Mouse (Mus musculus) MEL (cell line): Measurements from ENCODE around the gene Sun2. TPM values are rescaled to one million over a fixed set of nuclear protein-coding genes. Genes with fewer than 3 reads are reported as not detected.

Experiments
- DNase-seq: peaks from one replicate; pipeline ENCODE4 v3.0.0; 2011; ENCODE audit warnings: low read depth, low spot score
- H3K27ac ChIP-seq: 2 replicates; pipeline ENCODE4 v1.5.1; 2012; ENCODE audit warnings: low read depth, mild to moderate bottlenecking, control low read depth, low read length, moderate library complexity; ENCODE audit not compliant: control insufficient read depth
- H3K27me3 ChIP-seq, 2 experiments: fragments of 150-350 bp in 1 of 2; sonication (generic) in 1 of 2; 2 replicates each; pipeline ENCODE4 v1.6.1; 2012; ENCODE audit warnings: low read length in 2 of 2, mild to moderate bottlenecking in 2 of 2, improper control_type of control experiment in 1 of 2, moderate library complexity in 1 of 2; ENCODE audit not compliant: insufficient read depth in 2 of 2, control insufficient read depth in 1 of 2
- H3K36me3 ChIP-seq, 2 experiments: 2 replicates each; pipeline ENCODE4 v1.6.1; 2012 to 2014; ENCODE audit warnings: low read length in 2 of 2, improper control_type of control experiment in 1 of 2, inconsistent platforms in 1 of 2, mild to moderate bottlenecking in 1 of 2; ENCODE audit not compliant: insufficient read depth in 2 of 2, control insufficient read depth in 1 of 2
- H3K4me1 ChIP-seq, 2 experiments: fragments of 150-350 bp in 1 of 2; sonication (generic) in 1 of 2; 2 replicates each; pipeline ENCODE4 v1.6.1; 2012; ENCODE audit warnings: low read length in 2 of 2, improper control_type of control experiment in 1 of 2, mild to moderate bottlenecking in 1 of 2; ENCODE audit not compliant: insufficient read depth in 2 of 2, control insufficient read depth in 1 of 2
- H3K4me3 ChIP-seq, 2 experiments: fragments of 150-350 bp in 1 of 2; sonication (generic) in 1 of 2; 2 replicates each; pipeline ENCODE4 v1.5.1; 2012; ENCODE audit warnings: low read depth in 2 of 2, low read length in 2 of 2, mild to moderate bottlenecking in 2 of 2, moderate library complexity in 2 of 2, control low read depth in 1 of 2, improper control_type of control experiment in 1 of 2; ENCODE audit not compliant: control insufficient read depth in 1 of 2, insufficient read depth in 1 of 2
- H3K79me2 ChIP-seq: 2 replicates; pipeline ENCODE4 v1.6.1; 2012; ENCODE audit warnings: mild to moderate bottlenecking, low read length, moderate library complexity; ENCODE audit not compliant: control insufficient read depth, poor library complexity, insufficient read depth
- H3K9ac ChIP-seq: 2 replicates; pipeline ENCODE4 v1.6.1; 2012; ENCODE audit warnings: low read depth, mild to moderate bottlenecking, control low read depth, low read length, moderate library complexity; ENCODE audit not compliant: control insufficient read depth, poor library complexity, severe bottlenecking
- H3K9me3 ChIP-seq: fragments of 150-350 bp; sonication (generic); replicated peaks from 2 replicates; pipeline ENCODE4 v1.6.1; 2012; ENCODE audit warnings: mild to moderate bottlenecking, low read length, improper control_type of control experiment, moderate library complexity; ENCODE audit not compliant: insufficient read depth
- CHD2 ChIP-seq: IDR thresholded peaks from 2 replicates; pipeline ENCODE4 v1.6.1; 2011; ENCODE audit warnings: low read length, improper control_type of control experiment
- CTCF ChIP-seq, 3 experiments: IDR thresholded peaks in 2 of 3; conservative IDR thresholded peaks in 1 of 3; 2 replicates each; pipeline ENCODE4 v1.5.1; 2011 to 2012; ENCODE audit warnings: low read length in 3 of 3, low read depth in 2 of 3, mild to moderate bottlenecking in 2 of 3, improper control_type of control experiment in 1 of 3, inconsistent platforms in 1 of 3, mixed read lengths in 1 of 3, moderate library complexity in 1 of 3; ENCODE audit not compliant: control insufficient read depth in 1 of 3, insufficient read depth in 1 of 3, poor library complexity in 1 of 3, severe bottlenecking in 1 of 3
- ELF1 ChIP-seq: IDR thresholded peaks from 2 replicates; pipeline ENCODE4 v1.6.1; 2014; ENCODE audit warnings: low read depth, mild to moderate bottlenecking, inconsistent platforms, low read length, improper control_type of control experiment, moderate library complexity
- GATA1 ChIP-seq: IDR thresholded peaks from 2 replicates; pipeline ENCODE4 v1.6.1; 2011; ENCODE audit warnings: low read depth, low read length, improper control_type of control experiment
- HCFC1 ChIP-seq: IDR thresholded peaks from 2 replicates; pipeline ENCODE4 v1.6.1; 2012; ENCODE audit warnings: low read depth, mild to moderate bottlenecking, inconsistent platforms, low read length, improper control_type of control experiment, moderate library complexity
- MAFK ChIP-seq: IDR thresholded peaks from 2 replicates; pipeline ENCODE4 v1.6.1; 2011; ENCODE audit warnings: low read depth, mild to moderate bottlenecking, low read length, improper control_type of control experiment, borderline replicate concordance
- MAZ ChIP-seq: IDR thresholded peaks from 2 replicates; pipeline ENCODE4 v1.6.1; 2012; ENCODE audit warnings: low read depth, mild to moderate bottlenecking, inconsistent platforms, low read length, improper control_type of control experiment
- MXI1 ChIP-seq: IDR thresholded peaks from 2 replicates; pipeline ENCODE4 v1.6.1; 2011; ENCODE audit warnings: mild to moderate bottlenecking, low read depth, low read length, improper control_type of control experiment
- MYB ChIP-seq: IDR thresholded peaks from 2 replicates; pipeline ENCODE4 v1.6.1; 2011; ENCODE audit warnings: mild to moderate bottlenecking, low read depth, low read length, improper control_type of control experiment
- NELFE ChIP-seq: IDR thresholded peaks from 2 replicates; pipeline ENCODE4 v1.6.1; 2011; ENCODE audit warnings: low read depth, low read length, improper control_type of control experiment
- POLR2A ChIP-seq, 2 experiments: IDR thresholded peaks; 2 replicates each; pipeline ENCODE4 v1.6.1; 2011 to 2012; ENCODE audit warnings: low read length in 2 of 2, mild to moderate bottlenecking in 2 of 2, control low read depth in 1 of 2, improper control_type of control experiment in 1 of 2, low read depth in 1 of 2, moderate library complexity in 1 of 2; ENCODE audit not compliant: control insufficient read depth in 1 of 2, insufficient read depth in 1 of 2, poor library complexity in 1 of 2
- POLR2AphosphoS2 ChIP-seq: IDR thresholded peaks from 2 replicates; pipeline ENCODE4 v1.6.1; 2011; ENCODE audit warnings: low read length, improper control_type of control experiment
- RAD21 ChIP-seq: IDR thresholded peaks from 2 replicates; pipeline ENCODE4 v1.6.1; 2011; ENCODE audit warnings: mild to moderate bottlenecking, low read depth, low read length, improper control_type of control experiment
- SIN3A ChIP-seq: IDR thresholded peaks from 2 replicates; pipeline ENCODE4 v1.6.1; 2012; ENCODE audit warnings: low read length, improper control_type of control experiment, inconsistent platforms
- SMC3 ChIP-seq: IDR thresholded peaks from 2 replicates; pipeline ENCODE4 v1.6.1; 2011; ENCODE audit warnings: low read depth, low read length, improper control_type of control experiment
- UBTF ChIP-seq: IDR thresholded peaks from 2 replicates; pipeline ENCODE4 v1.6.1; 2012; ENCODE audit warnings: low read depth, mild to moderate bottlenecking, inconsistent platforms, low read length, improper control_type of control experiment, moderate library complexity, borderline replicate concordance; ENCODE audit not compliant: insufficient read depth
- USF1 ChIP-seq: IDR thresholded peaks from 2 replicates; pipeline ENCODE4 v1.6.1; 2014; ENCODE audit warnings: low read depth, mild to moderate bottlenecking, inconsistent platforms, low read length, improper control_type of control experiment, moderate library complexity
- ZMIZ1 ChIP-seq: IDR thresholded peaks from 2 replicates; pipeline ENCODE4 v1.6.1; 2012; ENCODE audit warnings: low read depth, mild to moderate bottlenecking, inconsistent platforms, low read length, improper control_type of control experiment, moderate library complexity
- ZNF384 ChIP-seq: IDR thresholded peaks from 2 replicates; pipeline ENCODE4 v1.6.1; 2012; ENCODE audit warnings: low read depth, mild to moderate bottlenecking, inconsistent platforms, low read length, improper control_type of control experiment
- polyA plus RNA-seq, 2 experiments: library from polyadenylated mRNA; stranded (reverse) in 1 of 2; unstranded in 1 of 2; fragments of >175 nt in 1 of 2; fragments of >200 nt in 1 of 2; gene quantifications; 2 replicates each; pipeline versions ENCODE4 v1.2.1 to v1.2.4; 2012; ENCODE audit warnings: low replicate concordance in 2 of 2, low read depth in 1 of 2; ENCODE audit not compliant: insufficient read length in 2 of 2, insufficient read depth in 1 of 2, missing spikeins in 1 of 2
- total RNA-seq: library from RNA; depleted of rRNA; stranded (reverse); fragments of 300-350 nt; gene quantifications from 2 replicates; pipeline ENCODE4 v1.2.3, GENCODE M21; 2012

Gene Sun2
- total and polyA plus RNA-seq, 3 experiments = 4.3 to 10.6 TPM; not detected in 1

- H3K27me3 ChIP-seq = no peaks in the 10 kb centered on the region
- no peak overlapping the region for H3K27ac ChIP-seq
- no peak for DNase-seq
- H3K79me2 ChIP-seq = no peaks in the 10 kb centered on the region
- no peaks in the 10 kb centered on the region for H3K4me1 ChIP-seq
- H3K9me3 ChIP-seq = no peaks in the 10 kb centered on the region
- no peak overlapping the region for H3K4me3 ChIP-seq
- TF ChIP-seq POLR2A (IDR thresholded peaks at IDR 0.05; ENCODE audit: control insufficient read depth in 1 of 2, insufficient read depth in 1 of 2, low read depth in 1 of 2, low read length in 2 of 2, poor library complexity in 1 of 2) = no peak
- no peak for TF ChIP-seq SIN3A
- no peak for TF ChIP-seq GATA1
- no peak for TF ChIP-seq ELF1
- no peak for TF ChIP-seq MAZ
- no peak for TF ChIP-seq USF1
- TF ChIP-seq MXI1 = no peak
- no peak for TF ChIP-seq ZMIZ1
- no peak for TF ChIP-seq CHD2
- TF ChIP-seq MYB = no peak
- TF ChIP-seq HCFC1 = no peak
- no peak for TF ChIP-seq ZNF384
- TF ChIP-seq SMC3 = no peak
- no peak for TF ChIP-seq POLR2AphosphoS2
- no peaks in the 10 kb centered on the region; a peak in 1 of 4 replicates for H3K36me3 ChIP-seq
- no peak overlapping the region for H3K9ac ChIP-seq
Observed at GRCm38 (mm10) chr15:79728731-79729388, 13.5 kb downstream of the Sun2 start.

- no peak overlapping the region for H3K27ac ChIP-seq
- H3K36me3 ChIP-seq = no peaks in the 10 kb centered on the region; a peak in 1 of 4 replicates
- no peaks in the 10 kb centered on the region for H3K9me3 ChIP-seq
- H3K27me3 ChIP-seq = no peaks in the 10 kb centered on the region
- no peak overlapping the region for H3K4me3 ChIP-seq
- no peaks in the 10 kb centered on the region for H3K79me2 ChIP-seq
- H3K9ac ChIP-seq = no peak overlapping the region
- H3K4me1 ChIP-seq = no peaks in the 10 kb centered on the region
- no peak for TF ChIP-seq MAFK
- TF ChIP-seq USF1 = no peak
- no peak for TF ChIP-seq MXI1
- no peak for TF ChIP-seq CTCF (IDR thresholded peaks at IDR 0.05 in 2 of 3, conservative IDR thresholded peaks at IDR 0.05 in 1 of 3; ENCODE audit: control insufficient read depth in 1 of 3, insufficient read depth in 1 of 3, low read depth in 2 of 3, low read length in 3 of 3, poor library complexity in 1 of 3, severe bottlenecking in 1 of 3)
- no peak for TF ChIP-seq HCFC1
- no peak for TF ChIP-seq UBTF
- no peak for TF ChIP-seq NELFE
- no peak for TF ChIP-seq RAD21
- DNase-seq = no peak
Observed at GRCm38 (mm10) chr15:79728311-79728710, 14.0 kb downstream of the Sun2 start.
